Mouse (Mus musculus) limb, embryonic 14.5 days (tissue): ENCODE data around the gene Ascc1. TPM values are rescaled to one million over a fixed set of nuclear protein-coding genes. Genes with fewer than 3 reads are reported as not detected.
A peak's percentile ranks its signal among the peaks of the same experiment; 100 is the strongest.

Source experiments
- ATAC-seq: fragments of 200-750 bp; cut with Nextera tagmentation; 2 replicates; pipeline ENCODE4 v1.8.0; 2017; ENCODE audit warnings: low read depth, moderate number of reproducible peaks, moderate TSS enrichment; ENCODE audit not compliant: low FRiP score
- DNase-seq: peaks from one replicate; pipeline ENCODE4 v3.0.0-alpha.2; 2015; ENCODE audit warnings: low spot score
- H3K27ac ChIP-seq: fragments of 300-500 bp; sonication (generic); replicated peaks from 2 replicates; pipeline ENCODE4 v1.5.1; 2014; ENCODE audit warnings: low read depth, mild to moderate bottlenecking, low read length, moderate library complexity, mixed read lengths
- H3K27me3 ChIP-seq: fragments of 300-500 bp; sonication (generic); 2 replicates; pipeline ENCODE4 v1.6.1; 2014; ENCODE audit warnings: low read length, mixed read lengths; ENCODE audit not compliant: control insufficient read depth, insufficient read depth
- H3K36me3 ChIP-seq: fragments of 300-500 bp; sonication (generic); 2 replicates; pipeline ENCODE4 v1.6.1; 2014; ENCODE audit warnings: mild to moderate bottlenecking, low read length, moderate library complexity, mixed read lengths; ENCODE audit not compliant: control insufficient read depth, insufficient read depth
- H3K4me1 ChIP-seq: fragments of 300-500 bp; sonication (generic); 2 replicates; pipeline ENCODE4 v1.6.1; 2014; ENCODE audit warnings: antibody characterized with exemption, low read length, mixed read lengths; ENCODE audit not compliant: control insufficient read depth, insufficient read depth
- H3K4me2 ChIP-seq: fragments of 300-500 bp; sonication (generic); replicated peaks from 2 replicates; pipeline ENCODE4 v1.6.1; 2014; ENCODE audit warnings: low read depth, mild to moderate bottlenecking, low read length, moderate library complexity; ENCODE audit not compliant: severe bottlenecking
- H3K4me3 ChIP-seq: fragments of 300-500 bp; sonication (generic); replicated peaks from 2 replicates; pipeline ENCODE4 v1.5.1; 2014; ENCODE audit warnings: low read length
- H3K9ac ChIP-seq: fragments of 300-500 bp; sonication (generic); 2 replicates; pipeline ENCODE4 v1.6.1; 2014; ENCODE audit warnings: mild to moderate bottlenecking, low read depth, low read length, moderate library complexity; ENCODE audit not compliant: severe bottlenecking
- H3K9me3 ChIP-seq: fragments of 300-500 bp; sonication (generic); 2 replicates; pipeline ENCODE4 v1.6.1; 2016; ENCODE audit warnings: low read length; ENCODE audit not compliant: control insufficient read depth
- POLR2A ChIP-seq: fragments of 200-500 bp; IDR thresholded peaks from 2 replicates; pipeline ENCODE4 v1.8.0; 2012; ENCODE audit warnings: inconsistent platforms, mild to moderate bottlenecking, moderate library complexity, borderline replicate concordance; ENCODE audit not compliant: insufficient read depth, insufficient read length; ENCODE audit errors: extremely low read depth
- WGBS: fragments of 180-500 bp; shearing (Covaris S2); extraction: QIAGEN DNeasy Blood & Tissue Kit; methylation state at CpG from one replicate; pipeline ENCODE4 v1.1.7; 2014; 5-methylcytosine and 5-hydroxymethylcytosine counted together
- polyA plus RNA-seq, 2 experiments: library from polyadenylated mRNA; depleted of rRNA in 1 of 2; stranded (reverse) in 1 of 2; unstranded in 1 of 2; fragments of >200 nt; fragmentation: Nextera tagmentation in 1 of 2; extraction: Ambion mirVana in 1 of 2; gene quantifications; 2 replicates each; pipeline versions ENCODE4 v1.2.1 to v1.2.3; 2012 to 2014

The Ascc1 gene
- polyA plus RNA-seq, 2 experiments: 32.9 to 41.2 TPM

- H3K4me1 ChIP-seq: peaks cover 19% of the 10 kb centered on the region
- 84% methylated on average over 9 of the region's 9 CpGs for WGBS
- no peaks in the 10 kb centered on the region for H3K9me3 ChIP-seq
- ATAC-seq (no peak), DNase-seq (no peak)
- H3K4me2 ChIP-seq: no peak overlapping the region
- H3K27me3 ChIP-seq: no peaks in the 10 kb centered on the region
- H3K4me3 ChIP-seq: no peak overlapping the region
- TF ChIP-seq POLR2A: no peak
- H3K36me3 ChIP-seq: no peaks in the 10 kb centered on the region
- H3K9ac ChIP-seq: no peak overlapping the region
- H3K27ac ChIP-seq: no peak overlapping the region
These were observed 111.5 kb downstream of the Ascc1 start for GRCm38 (mm10) chr10:60113965-60114690.

GRCm38 (mm10) chr10:60115345-60116185 is 113.0 kb downstream of the Ascc1 start:
- DNase-seq (peak; percentile 27), ATAC-seq (peak; percentile 69; the same call in 1 of the 2 replicates)
- H3K36me3 ChIP-seq: no peaks in the 10 kb centered on the region
- peak overlapping the region; percentile 35 for H3K4me2 ChIP-seq
- WGBS: 7% methylated on average over 14 of the region's 14 CpGs
- TF ChIP-seq POLR2A: no peak
- H3K27ac ChIP-seq: no peak overlapping the region
- no peak overlapping the region for H3K9ac ChIP-seq
- H3K4me1 ChIP-seq: peaks cover 19% of the 10 kb centered on the region
- no peaks in the 10 kb centered on the region for H3K9me3 ChIP-seq
- H3K27me3 ChIP-seq: no peaks in the 10 kb centered on the region
- no peak overlapping the region for H3K4me3 ChIP-seq

GRCm38 (mm10) chr10:60116997-60117396 is 114.4 kb downstream of the Ascc1 start:
- Histone ChIP-seq H3K4me1 (peaks cover 19% of the 10 kb centered on the region), H3K36me3 (no peaks in the 10 kb centered on the region), H3K9ac (no peak overlapping the region), H3K27ac (no peak overlapping the region), H3K27me3 (no peaks in the 10 kb centered on the region), H3K9me3 (no peaks in the 10 kb centered on the region), H3K4me3 (no peak overlapping the region), H3K4me2 (no peak overlapping the region)
- ATAC-seq (no peak), DNase-seq (no peak)
- no peak for TF ChIP-seq POLR2A
- WGBS: 40% methylated on average over 4 of the region's 4 CpGs

- WGBS: 57% methylated on average over 7 of the region's 7 CpGs
These were observed 115.9 kb downstream of the Ascc1 start for GRCm38 (mm10) chr10:60118464-60118863.

GRCm38 (mm10) chr10:60120630-60121029 is 118.0 kb downstream of the Ascc1 start:
- H3K4me2 ChIP-seq: no peak overlapping the region
- H3K9ac ChIP-seq: no peak overlapping the region
- TF ChIP-seq POLR2A: no peak
- no peak overlapping the region for H3K27ac ChIP-seq
- no peak for ATAC-seq
- H3K36me3 ChIP-seq: no peaks in the 10 kb centered on the region
- H3K27me3 ChIP-seq: no peaks in the 10 kb centered on the region
- H3K4me1 ChIP-seq: peaks cover 12% of the 10 kb centered on the region
- H3K4me3 ChIP-seq: no peak overlapping the region
- 80% methylated on average over 4 of the region's 4 CpGs for WGBS
- DNase-seq: no peak
- no peaks in the 10 kb centered on the region for H3K9me3 ChIP-seq

More at GRCm38 (mm10) chr10:60118464-60118863, 115.9 kb downstream of the Ascc1 start:
- H3K4me1 ChIP-seq: peaks cover 19% of the 10 kb centered on the region
- ATAC-seq: no peak
- H3K9me3 ChIP-seq: no peaks in the 10 kb centered on the region
- no peak for TF ChIP-seq POLR2A
- no peak overlapping the region for H3K9ac ChIP-seq
- H3K4me3 ChIP-seq: no peak overlapping the region
- H3K4me2 ChIP-seq: no peak overlapping the region
- H3K27me3 ChIP-seq: no peaks in the 10 kb centered on the region
- DNase-seq: no peak
- no peaks in the 10 kb centered on the region for H3K36me3 ChIP-seq
- H3K27ac ChIP-seq: no peak overlapping the region
